Mouse (Mus musculus) frontal cortex, postnatal 10 days (tissue): ENCODE measurements at regions not wholly inside any gene's neighbourhood (a gene's known extent, or its start where the extent isn't known, plus 50 kb on each side); places are given as distances from the start of the nearest gene placed in this dataset.

Source experiments
- DNase-seq, 2 experiments: peaks; one replicate each; pipeline ENCODE4 v3.0.0; 2022; ENCODE audit warnings: low spot score in 2 of 2, mixed read lengths in 1 of 2

DNA sequence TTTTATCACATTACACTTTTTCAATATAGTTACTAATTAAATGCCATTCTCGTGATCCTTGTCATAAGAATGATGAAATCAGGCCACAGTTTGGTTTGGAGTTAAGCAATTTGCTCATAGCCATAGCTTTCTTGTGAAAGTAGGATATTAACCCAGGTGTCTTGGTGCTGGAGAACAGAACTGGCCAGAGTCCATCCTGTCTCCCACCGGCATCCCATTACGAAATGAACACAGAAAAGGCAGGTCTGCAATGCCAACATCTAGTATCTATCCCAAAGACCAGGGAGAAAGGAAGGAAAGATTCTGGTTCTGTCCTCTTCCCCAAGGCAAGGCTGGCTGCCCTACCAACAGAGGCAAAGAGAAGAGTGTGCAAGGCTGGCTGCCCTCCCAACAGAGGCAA is 61.6 kb upstream of the Avpr1a start:
- no peak for DNase-seq

DNA sequence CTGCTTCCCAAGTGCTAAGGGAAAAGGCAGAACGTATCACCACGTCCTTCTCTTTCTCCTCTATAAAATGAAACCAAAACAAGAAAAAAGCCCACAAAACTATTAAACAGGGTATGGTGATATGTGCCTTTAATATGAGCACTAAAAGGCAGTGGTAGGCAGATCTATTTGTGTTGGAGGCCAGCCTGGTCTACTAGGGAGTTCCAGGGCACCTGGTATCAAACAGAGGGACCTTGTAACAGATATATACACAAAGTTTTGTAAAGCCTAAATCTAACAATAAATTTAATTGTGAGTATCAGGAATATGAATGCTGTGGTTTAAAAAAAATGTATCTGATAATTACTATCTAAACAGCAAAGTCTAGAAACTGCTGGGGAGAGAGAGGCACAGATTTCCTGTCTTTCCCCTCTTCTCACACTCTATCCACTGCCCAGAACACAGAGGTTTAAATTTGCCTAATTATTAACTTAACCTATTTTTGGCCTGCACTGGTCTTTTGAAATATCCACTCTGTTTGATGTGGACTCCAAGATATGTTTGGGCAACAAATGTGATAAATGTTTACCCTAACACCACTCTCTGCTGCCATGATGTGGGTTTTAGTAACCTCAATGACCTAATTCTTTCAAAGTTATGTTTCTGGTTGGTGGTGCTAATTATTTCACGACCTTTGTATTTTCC is 68.5 kb upstream of the Avpr1a start:
- DNase-seq, result no peak

DNA sequence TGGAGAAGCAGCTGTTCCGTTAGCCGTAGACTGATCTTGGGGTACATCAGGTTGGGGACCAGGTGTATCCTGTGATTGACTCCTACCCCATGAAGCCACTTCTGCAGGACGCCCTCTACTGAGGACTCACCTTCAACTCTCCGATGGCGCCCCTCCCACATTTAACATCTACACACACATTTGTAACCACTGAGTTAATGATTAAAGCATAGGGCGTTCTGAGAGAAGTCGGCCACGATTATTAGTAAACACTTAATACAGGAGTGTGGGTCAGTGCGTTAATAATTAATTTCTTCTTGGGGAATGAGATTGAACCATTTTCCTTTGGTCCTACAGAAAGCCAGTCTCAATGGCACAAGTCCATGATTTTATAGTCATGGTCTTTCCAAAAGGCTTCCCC is 105.0 kb upstream of the Avpr1a start:
- no peak for DNase-seq

DNA sequence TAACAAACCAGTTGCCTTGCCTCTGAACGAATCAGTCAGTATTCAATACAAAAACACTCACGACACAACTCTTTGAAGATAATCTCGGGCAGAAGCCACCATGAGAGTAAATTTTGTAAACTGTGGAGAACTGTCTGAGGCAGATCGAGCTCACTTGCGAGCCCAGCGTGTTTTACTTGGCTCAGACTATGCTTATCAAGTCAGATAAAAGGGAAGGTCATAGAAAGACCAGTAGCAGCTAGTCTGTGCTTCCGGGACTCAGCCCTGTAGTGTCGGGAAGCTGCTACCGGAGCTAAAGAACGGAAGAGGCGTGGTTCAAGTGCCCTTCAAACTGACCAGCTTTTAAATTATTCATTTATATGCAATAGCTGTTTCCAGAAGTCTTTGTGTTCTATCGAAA is 105.9 kb upstream of the Avpr1a start:
- no peak for DNase-seq

DNA sequence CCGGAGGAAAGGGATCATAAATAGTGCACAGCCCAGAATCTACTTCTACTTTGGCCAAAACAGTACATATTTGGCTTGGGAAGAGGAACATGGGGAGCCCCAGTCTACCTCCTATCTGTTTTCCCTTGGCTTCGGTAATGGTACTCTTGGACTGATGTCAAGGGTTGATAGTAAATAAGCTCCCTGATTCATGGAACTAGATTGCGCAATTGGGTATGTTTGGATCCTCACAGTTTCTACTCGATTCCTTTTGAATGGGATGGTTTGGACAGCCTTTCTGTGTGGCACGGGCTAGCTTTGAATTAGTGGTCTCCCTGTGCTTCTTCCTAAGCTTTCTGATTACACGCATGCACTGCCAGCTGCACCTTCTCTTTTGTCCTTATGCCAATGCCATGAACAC is 121.4 kb upstream of the Avpr1a start:
- DNase-seq, result no peak

DNA sequence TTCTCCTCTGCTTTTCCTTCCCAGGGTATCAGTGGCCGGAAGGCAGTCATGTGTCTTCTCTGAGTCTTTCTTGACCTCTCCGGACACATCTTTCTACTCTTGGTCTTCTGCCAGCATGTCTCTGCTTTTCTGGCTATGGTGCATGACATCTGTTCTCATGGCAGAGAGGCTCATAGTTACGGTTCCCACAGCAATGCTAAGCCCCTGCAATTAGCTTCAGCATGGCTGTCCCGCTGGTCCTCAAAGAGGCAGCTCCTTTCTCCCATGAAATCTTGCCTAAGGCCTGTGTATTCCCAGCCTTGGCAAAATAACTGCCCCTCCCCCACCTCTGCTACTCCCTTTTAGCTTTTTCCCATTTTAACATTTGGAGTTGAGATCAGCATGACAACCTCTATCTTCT is 129.4 kb upstream of the Avpr1a start:
- peak in 1 of 2 experiments; percentile 4 for DNase-seq

DNA sequence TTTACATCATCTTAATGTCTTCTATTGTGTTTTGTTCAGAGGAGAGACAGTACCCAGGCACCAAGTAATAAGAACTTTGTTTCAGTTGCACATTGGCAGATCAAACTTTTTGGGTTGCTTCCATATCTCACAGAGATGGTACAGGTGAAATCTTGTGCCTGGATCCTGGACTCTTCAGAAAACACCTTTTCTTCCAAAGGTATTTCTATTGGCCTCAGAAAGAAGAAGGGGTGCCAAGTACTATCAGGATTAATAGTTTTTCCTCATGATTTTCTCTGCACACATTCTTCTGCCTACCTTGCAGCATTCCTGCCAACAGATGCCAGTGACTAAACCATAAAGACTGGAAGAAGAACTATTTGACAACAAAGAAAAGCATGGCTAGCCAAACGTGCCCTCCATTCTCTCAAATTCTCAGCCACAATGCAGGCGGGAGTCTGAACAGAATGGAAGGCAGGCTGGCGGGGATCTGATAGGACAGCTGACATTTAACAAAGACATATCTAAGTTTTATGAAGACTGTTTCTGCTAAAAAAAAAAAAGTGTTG is 137.6 kb upstream of the Avpr1a start:
- no peak for DNase-seq

DNA sequence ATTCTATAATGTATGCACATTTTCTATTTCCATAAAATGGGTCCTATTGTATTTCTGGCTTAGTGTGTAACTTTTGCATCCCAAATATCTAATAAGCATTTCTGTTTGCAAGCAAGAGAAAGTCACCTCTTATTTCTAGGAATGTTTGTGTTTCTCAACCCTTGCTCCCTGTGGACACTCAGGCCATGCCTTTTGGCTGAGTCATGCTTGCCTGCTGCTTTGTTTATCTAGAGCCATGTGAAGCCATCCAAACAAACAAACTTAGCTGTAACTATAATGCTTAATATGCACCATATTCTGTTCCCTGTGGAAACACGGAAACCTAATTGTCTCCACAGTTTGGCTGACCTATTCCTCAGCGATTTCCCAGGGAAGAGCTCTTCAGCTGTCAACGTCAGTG is 139.6 kb upstream of the Avpr1a start:
- no peak for DNase-seq

DNA sequence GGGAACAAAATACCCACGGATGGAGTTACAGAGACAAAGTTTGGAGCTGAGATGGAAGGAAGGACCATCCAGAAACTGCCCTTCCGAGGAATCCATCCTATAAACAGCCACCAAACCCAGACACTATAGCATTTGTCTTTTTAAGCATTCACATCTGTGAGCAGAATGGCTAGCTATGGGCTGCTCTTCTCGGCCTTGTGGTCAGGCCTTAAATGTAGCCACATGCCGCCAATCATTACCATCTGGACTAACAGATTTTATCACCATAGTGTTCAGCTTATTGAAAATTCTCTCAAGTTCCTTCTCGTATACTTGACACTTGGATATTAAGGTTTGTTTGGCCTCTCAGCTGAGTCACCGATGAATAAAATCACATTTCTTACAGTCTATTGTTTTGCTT is 146.0 kb upstream of the Avpr1a start:
- DNase-seq, result no peak

DNA sequence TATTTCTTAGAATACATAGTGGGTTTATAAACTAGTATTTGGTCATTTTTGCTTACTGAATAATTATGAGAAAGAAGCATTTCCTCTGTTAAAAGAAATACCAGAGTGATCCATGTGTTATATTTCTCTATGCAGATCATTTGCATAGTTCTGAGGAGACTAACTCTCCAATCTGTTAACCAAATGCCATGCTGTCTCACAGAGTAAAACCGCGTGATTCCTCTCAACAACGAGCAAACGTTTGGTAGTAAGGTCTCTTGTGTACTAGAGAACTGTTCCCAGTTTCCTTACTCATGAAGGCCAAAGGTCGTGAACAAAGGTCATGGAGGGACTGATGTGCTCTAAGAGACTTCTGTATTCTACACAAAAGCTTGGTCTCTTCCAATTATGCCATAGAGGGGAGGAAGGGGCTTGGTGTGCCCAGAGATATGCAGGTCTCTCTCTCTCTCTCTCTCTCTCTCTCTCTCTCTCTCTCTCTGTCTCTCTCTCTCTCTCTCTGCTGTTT is 152.3 kb upstream of the Avpr1a start:
- DNase-seq, result no peak

DNA sequence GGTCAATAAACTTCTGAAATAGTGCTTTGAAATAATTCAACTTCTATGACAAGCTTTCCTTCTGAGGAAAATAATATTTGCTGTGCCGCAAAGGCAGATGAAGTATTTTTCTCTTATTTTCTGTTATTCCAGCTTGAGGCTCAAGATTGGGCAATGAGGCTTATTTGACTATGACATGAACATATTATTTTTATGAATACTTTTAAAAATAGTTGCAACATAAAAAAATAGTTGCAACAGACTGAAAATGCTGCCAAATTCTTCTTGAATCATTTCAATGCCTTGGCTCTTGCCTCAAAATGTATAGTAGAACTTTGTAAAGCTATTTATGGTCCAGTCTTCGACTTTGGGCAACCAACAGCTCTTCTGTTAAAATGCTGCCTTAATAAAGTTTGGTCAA is 156.7 kb upstream of the Avpr1a start:
- DNase-seq, result no peak

DNA sequence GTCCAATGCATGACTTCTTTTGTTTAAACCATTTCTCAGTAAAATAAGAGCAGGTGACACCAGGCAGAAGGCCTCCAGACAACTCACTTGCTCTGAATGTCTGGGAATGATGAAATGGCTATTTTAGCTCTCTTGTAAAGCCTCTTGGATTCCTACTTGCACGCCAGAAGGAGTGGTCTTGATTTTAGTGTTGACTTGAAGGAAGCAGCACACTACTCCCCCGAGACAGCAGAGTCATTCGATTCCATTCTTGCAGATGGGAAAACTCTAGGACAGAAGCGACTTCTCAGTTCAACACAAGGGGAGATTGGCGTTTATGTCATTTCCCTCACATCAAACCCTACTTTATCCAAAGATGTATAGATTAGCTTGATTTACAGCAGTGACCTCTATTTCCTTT is 157.2 kb upstream of the Avpr1a start:
- no peak for DNase-seq

DNA sequence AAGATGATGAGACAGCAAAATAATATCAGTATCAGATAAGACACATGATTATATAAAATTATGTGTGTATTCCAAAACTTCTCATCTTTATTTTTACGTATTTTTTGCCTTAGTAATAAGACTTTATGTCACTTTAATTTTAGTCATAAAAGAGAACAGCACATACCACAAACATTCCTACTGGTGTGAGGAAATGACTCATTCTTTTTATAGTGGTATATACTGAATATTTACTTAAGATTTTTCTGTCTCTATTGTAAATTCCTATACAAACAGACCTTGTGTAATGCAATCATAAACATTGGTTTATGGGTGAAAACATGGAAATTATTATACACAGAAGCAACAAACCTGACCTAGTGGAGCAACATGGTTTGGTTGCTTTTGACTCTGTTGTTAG is 173.4 kb upstream of the Avpr1a start:
- no peak for DNase-seq

DNA sequence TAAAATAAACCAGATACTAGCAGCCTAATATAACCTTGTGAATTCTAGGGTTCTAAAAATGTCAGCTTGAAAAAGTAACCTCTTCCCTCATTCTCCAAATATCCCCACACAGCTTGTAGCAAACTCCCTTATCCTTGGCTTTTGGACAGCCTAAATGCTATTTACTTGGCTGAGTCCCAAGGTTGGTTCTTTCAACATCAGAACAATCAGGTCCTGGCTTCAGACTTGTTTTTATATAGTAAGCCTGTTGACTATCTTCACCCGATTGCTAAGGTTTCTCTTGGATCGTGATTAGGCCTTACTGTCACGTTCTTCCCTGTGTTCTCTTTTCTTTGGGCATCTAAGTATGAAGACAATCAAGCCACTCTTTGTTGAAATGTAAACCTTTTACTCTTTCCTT is 174.1 kb upstream of the Avpr1a start:
- no peak for DNase-seq

DNA sequence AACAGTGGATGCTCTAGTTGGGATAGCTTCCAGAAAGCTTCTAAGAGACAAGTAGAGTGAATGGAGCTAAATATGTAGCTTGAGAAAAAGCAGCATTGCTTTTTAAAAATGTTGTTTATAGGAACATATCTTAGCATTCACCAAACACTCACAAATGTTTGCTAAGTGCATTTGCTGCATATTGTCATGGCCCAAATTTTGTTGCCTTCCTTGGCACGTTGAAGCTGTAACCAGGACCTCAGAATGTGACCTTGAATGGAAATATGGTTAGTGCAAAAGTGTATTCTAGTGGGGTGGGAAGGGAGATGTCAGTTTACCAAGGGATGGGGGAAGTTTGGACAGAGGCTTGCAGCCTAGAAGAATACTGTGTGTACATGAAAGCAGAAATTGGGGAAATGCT is 166.9 kb upstream of the Rxylt1 start:
- DNase-seq, result no peak

DNA sequence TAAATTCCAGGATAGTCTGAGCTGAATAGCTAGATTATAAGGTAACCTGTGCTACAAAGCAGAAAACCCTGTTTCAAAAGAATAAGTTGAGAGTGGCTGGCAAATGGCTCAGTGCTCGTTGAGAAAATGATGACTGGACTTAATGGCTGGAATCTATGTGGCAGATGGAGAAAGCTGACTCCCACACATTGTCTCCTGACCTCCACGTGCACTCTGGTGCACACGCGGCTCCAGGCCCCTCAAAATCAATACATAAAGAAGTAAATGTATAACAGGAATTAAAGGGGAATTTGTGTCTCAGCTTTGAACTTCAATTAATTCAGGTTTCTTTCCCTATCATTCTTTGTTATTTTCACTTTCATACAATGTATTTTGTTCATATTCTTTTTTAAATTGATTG is 162.2 kb upstream of the Rxylt1 start:
- no peak for DNase-seq

DNA sequence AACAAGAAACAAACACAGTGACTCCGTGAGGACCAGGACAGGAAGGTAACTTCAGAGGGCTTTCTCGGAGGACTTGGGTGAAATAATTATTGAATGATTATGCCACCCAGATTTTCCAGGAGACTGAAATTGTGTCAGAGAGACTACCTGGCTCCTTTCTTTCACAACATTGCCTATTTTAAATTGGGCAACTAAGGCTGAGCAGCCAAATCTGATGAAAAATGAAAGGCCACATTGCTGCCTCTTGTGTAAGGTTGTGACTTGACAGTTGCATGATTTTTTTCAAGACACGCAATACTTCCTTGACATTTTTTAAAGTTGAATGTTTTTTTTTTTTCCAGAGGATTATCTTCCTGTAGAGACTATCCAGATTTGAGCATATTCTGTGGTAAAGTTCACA is 161.5 kb upstream of the Rxylt1 start:
- DNase-seq, result no peak

DNA sequence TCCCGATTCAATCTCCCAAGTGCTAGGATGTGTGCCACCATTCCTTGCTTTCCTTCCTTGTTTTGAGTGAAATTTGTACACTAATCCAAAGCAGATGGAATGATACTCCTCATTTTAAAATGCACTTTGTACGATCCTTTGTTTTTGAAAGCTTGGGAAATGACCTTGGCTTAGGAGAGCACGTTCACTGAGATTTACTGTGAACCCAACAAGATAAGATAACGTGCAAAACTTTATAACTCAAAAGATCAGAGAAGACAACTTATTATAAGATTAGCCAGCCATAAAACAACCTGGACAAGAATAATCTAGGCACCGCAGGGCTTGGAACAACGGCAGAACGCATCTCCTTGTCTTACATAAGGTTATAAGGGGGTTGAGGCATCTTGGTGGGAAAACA is 134.6 kb upstream of the Rxylt1 start:
- DNase-seq, result no peak

DNA sequence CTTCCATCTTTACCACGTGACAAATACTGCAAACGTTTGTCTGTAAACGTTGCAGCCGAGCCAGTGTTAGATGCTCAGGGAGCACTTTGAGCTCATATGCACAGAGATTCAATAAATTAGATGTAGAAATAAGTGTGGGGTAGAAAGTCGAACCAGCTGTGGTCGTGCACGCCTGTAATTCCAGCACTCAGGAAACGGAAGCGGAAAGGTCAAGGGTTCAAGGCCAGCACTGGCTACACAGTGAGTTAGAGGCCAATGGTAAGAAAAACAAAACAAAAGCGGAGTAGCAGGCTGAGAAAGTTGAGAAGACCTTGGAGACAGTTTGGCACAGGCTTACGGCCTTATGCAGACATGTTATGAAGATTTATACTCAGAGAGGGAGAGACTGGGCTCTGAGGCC is 133.6 kb upstream of the Rxylt1 start:
- no peak for DNase-seq

DNA sequence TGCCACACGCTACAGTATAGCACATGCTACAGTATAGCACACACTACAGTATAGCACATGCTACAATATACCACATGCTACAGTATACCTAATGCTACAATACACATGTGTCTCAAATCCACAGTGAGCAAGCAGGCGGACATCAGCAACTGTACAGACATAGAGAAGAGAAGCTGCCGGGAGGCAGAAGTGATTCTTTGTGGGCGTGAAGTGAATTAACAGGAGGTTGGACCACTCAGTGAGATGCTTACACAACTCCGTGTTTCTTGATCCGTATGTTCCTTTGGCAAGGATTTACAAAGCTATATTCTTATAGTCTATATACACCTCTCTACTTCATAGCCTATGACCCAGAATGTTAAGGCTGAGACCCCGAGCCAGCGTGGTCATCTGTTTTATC is 128.5 kb upstream of the Rxylt1 start:
- DNase-seq, result no peak

DNA sequence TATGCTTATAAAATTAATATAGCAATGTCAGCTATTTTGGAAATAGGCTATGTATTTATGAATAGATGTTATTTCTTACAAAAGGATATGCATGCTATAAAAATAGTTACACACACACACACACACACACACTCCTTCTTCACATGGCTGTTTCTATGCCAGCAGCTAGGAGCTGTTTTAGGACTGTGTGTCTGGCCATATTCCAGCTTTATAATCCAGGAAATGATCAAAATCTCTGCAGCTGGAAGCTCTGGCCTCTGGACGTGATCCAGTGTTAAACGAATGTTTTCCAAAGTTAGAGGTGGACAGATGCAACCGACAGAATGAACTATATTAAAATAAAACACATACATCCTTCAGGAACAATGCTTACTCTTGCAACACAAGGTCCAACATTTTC is 125.9 kb upstream of the Rxylt1 start:
- DNase-seq, result no peak

DNA sequence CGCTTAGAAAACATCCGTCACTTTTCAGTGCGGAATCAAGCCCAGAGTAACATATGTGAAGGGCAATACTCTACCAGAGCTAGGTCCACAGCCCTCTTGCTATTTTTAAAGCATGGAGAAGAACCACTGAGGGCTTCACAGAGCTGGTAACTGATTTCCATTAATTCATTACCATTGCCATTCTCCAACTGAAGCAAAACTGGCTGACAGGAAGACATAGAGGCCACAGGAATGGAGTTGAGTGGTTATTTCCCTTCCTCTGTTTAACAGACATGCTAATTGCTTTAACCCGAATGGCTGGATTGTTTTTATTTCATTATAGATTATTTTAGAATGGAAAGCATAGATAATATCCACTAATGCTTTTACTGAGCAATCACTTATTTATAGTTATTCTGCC is 120.4 kb upstream of the Rxylt1 start:
- DNase-seq, result no peak

DNA sequence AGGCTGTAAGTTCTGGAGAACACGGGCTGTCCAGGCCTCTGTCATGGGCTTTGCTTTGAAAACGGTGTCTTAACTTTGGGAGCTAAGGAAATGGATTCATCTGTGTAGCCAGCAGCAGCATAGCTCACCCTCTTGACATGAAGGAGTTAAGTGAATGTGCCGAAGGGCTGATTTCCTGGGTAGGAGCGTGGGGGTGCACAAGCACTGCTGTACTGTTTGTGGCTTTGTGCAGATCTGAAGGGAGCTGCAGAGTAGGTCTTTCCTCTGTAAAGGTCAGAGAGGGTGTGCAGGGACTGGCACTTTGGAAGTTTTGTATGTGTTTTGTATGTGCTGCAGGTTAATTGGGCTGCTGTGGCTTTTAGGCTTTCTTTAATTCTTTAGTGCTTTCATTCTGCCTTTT is 102.6 kb upstream of the Rxylt1 start:
- no peak for DNase-seq

DNA sequence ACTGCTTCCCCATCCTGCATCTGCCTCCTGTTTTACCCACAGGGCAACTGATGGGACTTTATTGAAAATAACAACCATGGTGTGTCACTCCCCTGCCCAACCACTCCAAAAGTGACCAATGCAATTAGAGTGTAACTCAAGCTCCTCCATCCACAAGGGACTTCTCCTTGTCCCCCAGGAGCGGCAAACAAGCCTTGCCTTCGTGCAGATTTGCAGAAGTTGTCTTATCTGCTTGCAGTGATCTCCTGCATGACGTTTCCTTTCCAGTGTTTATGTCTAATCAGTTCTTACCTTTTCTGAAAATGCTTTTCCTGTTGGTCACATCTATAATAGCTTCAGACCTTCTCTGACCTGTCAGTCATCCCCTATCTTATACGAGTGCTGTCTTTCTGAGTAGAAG is 100.5 kb upstream of the Rxylt1 start:
- no peak for DNase-seq
